Mouse (Mus musculus) myocyte (in vitro differentiated cells): ENCODE results near the gene Dlgap1.
"Not testable (repeated sequence)": the region's sequence is repeated elsewhere in the genome, so short reads cannot be mapped to it uniquely, and the experiment has no call there.

ENCODE experiments used
- CEBPB ChIP-seq: IDR thresholded peaks from 2 replicates; pipeline ENCODE4 v1.6.1; 2011; ENCODE audit warnings: mild to moderate bottlenecking, moderate library complexity; ENCODE audit not compliant: poor library complexity, insufficient read depth, severe bottlenecking
- E2F4 ChIP-seq: IDR thresholded peaks from one replicate; pipeline ENCODE4 v1.6.1; 2011; ENCODE audit warnings: mild to moderate bottlenecking, control low read depth, moderate library complexity; ENCODE audit not compliant: insufficient read depth
- MAX ChIP-seq: IDR thresholded peaks from one replicate; pipeline ENCODE4 v1.6.1; 2011; ENCODE audit warnings: low read depth, mild to moderate bottlenecking, control low read depth
- MYOG ChIP-seq, 3 experiments: IDR thresholded peaks; one replicate each; pipeline ENCODE4 v1.6.1; 2011; ENCODE audit warnings: control low read depth in 2 of 3, low read depth in 2 of 3, mild to moderate bottlenecking in 2 of 3; ENCODE audit not compliant: insufficient read length in 2 of 3, control insufficient read depth in 1 of 3, insufficient read depth in 1 of 3
- POLR2A ChIP-seq: IDR thresholded peaks from one replicate; pipeline ENCODE4 v1.6.1; 2011; ENCODE audit warnings: low read depth, mild to moderate bottlenecking, control low read depth, moderate library complexity; ENCODE audit not compliant: insufficient read length
- REST ChIP-seq: IDR thresholded peaks from one replicate; pipeline ENCODE4 v1.6.1; 2011; ENCODE audit warnings: mild to moderate bottlenecking, control low read depth, moderate library complexity; ENCODE audit not compliant: insufficient read depth, insufficient read length
- TCF12 ChIP-seq: IDR thresholded peaks from one replicate; pipeline ENCODE4 v1.6.1; 2011; ENCODE audit warnings: mild to moderate bottlenecking, control low read depth; ENCODE audit not compliant: poor library complexity, insufficient read depth, severe bottlenecking
- TCF3 ChIP-seq: IDR thresholded peaks from one replicate; pipeline ENCODE4 v1.6.1; 2011; ENCODE audit warnings: low read depth, control low read depth; ENCODE audit not compliant: insufficient read length
- USF1 ChIP-seq: IDR thresholded peaks from one replicate; pipeline ENCODE4 v1.6.1; 2011; ENCODE audit warnings: low read depth, mild to moderate bottlenecking, control low read depth, moderate library complexity

GRCm38 (mm10) chr17:70587975-70588630, 619.2 kb downstream of the Dlgap1 start:
- TF ChIP-seq POLR2A; USF1; E2F4; CEBPB; MAX; TCF3; MYOG (IDR thresholded peaks at IDR 0.05; ENCODE audit: control insufficient read depth in 1 of 3, insufficient read depth in 1 of 3, insufficient read length in 2 of 3, low read depth in 2 of 3); TCF12; REST: not testable (repeated sequence)
